Mouse (Mus musculus) forelimb bud, embryonic 11.5 days (tissue): ENCODE measurements at regions not wholly inside any gene's neighbourhood (a gene's known extent, or its start where the extent isn't known, plus 50 kb on each side); places are given as distances from the start of the nearest gene placed in this dataset.

Experiments used
- DNase-seq: peaks from one replicate; pipeline ENCODE4 v3.0.0-alpha.2; 2012; ENCODE audit warnings: low read depth, low spot score

- DNase-seq = no peak
Observed at GRCm38 (mm10) chr11:32911791-32912190, 87.4 kb upstream of the Smim23 start.

- DNase-seq = no peak
Observed at GRCm38 (mm10) chr11:32908723-32909411, 84.5 kb upstream of the Smim23 start.

- DNase-seq = no peak
Observed at GRCm38 (mm10) chr11:32907520-32908233, 83.3 kb upstream of the Smim23 start.

GRCm38 (mm10) chr11:32903970-32904369 lies 79.6 kb upstream of the Smim23 start:
- no peak for DNase-seq

GRCm38 (mm10) chr11:32903389-32903788 lies 79.0 kb upstream of the Smim23 start:
- no peak for DNase-seq

GRCm38 (mm10) chr11:32902923-32903322 lies 78.5 kb upstream of the Smim23 start:
- DNase-seq = peak; percentile 57

GRCm38 (mm10) chr11:32900437-32900836 lies 76.0 kb upstream of the Smim23 start:
- no peak for DNase-seq

GRCm38 (mm10) chr11:32899604-32900216 lies 75.3 kb upstream of the Smim23 start:
- no peak for DNase-seq

- DNase-seq = no peak
Observed at GRCm38 (mm10) chr11:32895400-32895799, 71.0 kb upstream of the Smim23 start.

- no peak for DNase-seq
Observed at GRCm38 (mm10) chr11:32893146-32893903, 68.9 kb upstream of the Smim23 start.

GRCm38 (mm10) chr11:32892496-32892895 lies 68.1 kb upstream of the Smim23 start:
- no peak for DNase-seq

GRCm38 (mm10) chr11:32889248-32889647 lies 64.8 kb upstream of the Smim23 start:
- DNase-seq = no peak

- DNase-seq = no peak
Observed at GRCm38 (mm10) chr11:32884744-32885143, 60.3 kb upstream of the Smim23 start.

GRCm38 (mm10) chr11:32883062-32883852 lies 58.9 kb upstream of the Smim23 start:
- peak; percentile 86 for DNase-seq

- DNase-seq = no peak
Observed at GRCm38 (mm10) chr11:32878967-32879366, 54.6 kb upstream of the Smim23 start.
